Mouse (Mus musculus): Measurements from ENCODE around the gene Stat2.
"Not testable (repeated sequence)": the region's sequence is repeated elsewhere in the genome, so short reads cannot be mapped to it uniquely, and the experiment has no call there.

Stat2 gene

DNA sequence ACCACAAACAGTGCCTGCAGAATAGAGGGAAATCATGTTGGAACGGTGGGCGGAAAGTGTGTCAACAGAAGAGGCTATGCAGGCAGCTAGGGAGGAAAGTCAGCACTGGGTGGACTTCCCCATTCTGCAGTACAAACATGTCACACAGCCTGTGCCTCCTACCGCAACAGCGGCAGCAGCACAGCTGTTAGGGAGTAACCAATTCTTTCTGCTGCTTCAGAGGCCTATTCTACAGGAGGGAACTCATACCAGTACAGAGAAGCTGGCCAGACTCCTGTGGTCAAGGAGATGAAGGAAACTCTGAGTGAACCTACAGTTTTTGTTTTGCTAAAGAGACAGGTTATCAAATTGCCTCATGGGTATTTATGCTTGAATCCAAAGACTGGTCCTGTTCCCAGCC is 11.4 kb upstream of the Stat2 start:
- DNase-seq (ENCODE audit: low read depth) = peak; percentile 34

DNA sequence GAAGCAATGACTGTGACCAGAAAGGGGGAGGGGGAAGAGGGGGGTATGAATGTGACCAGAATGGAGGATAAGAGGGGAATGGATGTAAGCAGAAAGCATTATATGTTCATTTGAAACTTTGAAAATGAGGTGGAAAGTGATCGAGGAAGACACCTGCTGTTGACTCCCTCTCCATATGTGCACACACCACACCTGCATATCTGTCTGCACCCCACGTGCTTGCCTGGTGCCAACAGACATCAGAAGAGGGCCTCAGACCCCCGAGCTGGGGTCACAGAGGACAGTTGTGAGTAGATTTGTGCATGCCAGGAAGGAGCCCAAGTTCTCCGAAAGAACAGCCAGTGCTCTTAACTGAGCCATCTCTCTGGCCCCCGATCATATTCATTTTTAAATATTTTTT is 10.4 kb upstream of the Stat2 start:
- DNase-seq (ENCODE audit: low read depth) = no peak

DNA sequence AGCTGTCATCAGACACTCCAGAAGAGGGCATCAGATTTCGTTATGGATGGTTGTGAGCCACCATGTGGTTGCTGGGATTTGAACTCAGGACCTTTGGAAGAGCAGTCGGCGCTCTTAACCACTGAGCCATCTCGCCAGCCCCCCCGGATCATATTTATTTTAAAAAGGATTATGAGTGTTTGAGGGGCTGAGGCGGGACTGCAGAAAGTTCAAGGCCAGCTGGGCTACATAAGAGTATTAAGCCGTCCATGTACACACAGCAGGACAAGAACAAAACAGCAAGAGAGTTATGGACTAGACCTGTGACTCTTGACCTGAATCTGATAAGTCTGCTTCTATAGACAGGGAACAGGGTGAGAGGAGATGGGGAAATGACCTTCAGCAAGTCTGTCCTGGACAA is 10.0 kb upstream of the Stat2 start:
- DNase-seq (ENCODE audit: low read depth) = not testable (repeated sequence)

DNA sequence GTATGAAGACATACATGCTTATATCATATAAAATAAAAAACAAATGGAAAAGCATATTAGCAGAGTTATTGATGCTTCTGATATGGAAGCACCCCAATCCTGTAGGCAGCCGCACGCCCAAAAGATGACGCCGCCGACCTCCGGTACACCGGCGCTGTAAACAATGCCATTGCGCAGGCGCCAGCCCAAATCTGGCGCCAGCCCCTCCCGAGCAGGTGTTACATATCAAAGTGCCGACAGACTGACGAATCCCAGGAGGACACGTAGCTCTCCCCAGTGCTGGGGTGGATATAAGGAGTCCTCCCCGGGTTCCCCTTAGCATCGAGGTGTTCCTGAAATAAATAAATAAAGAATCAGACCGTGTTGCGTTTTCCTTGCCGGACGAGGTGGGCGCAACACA is 8.1 kb upstream of the Stat2 start:
- DNase-seq (ENCODE audit: low read depth) = no peak

DNA sequence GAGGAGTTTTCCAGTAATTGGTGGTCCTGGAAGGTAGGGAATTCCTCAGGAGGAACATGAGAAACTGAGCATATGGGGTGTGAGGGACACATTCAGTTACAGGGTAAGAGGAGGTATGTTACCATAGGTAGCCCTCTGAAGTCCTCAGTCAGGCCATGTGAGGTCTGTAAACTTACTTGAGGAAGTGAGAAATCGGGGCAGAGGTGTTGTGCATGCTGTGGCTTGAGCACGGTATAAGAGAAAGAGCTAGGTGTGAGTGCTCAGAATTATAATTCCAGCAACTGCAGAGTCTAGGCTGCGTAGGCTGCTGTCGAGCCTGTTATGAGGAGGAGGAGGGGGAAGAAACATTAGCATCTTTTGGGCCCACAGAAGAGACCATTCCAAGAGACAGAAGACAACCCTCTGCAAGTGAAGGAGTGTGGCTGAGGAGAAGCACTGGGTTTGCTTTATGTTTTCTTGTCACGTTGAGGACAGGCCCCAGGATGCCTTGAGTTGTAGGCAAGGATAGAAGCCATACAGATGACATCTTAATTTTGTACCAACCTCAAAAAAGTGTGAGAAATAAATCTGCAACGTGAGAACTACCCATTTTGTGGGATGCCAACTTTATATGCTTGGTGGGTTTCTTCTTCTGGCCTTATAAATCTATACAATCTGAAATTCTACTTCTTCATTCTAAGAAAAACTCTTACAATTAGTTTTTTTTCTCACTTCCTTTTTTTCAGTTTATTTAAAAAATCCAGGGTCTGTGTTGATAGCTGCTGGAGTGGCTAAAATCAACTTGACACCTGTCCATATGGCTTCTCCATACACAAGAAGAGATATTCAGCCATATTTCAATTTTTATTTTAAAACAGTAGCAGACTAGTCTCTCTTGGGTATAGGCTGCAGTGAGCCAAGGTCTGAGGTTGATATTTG is 6.7 kb upstream of the Stat2 start:
- no peak for DNase-seq (ENCODE audit: low read depth)

DNA sequence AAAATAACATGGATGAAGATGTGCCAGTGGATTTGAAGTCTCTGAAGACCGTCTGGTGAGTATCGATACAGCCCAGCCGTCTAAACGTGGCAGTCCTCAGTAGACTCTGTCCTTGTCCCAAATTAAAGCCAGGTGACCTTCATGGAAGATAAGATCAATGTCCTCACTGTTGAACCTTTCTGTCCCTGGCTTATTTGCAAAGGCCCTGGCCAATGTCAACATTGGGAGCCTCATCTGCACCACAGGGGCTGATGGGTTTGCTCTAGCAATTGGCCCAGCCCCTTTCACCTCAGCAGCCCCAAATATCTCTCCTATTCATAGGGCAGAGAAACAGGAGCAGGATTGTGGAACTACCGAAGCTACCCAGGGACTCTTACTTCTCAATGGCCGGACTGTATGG is 2.0 kb upstream of the Stat2 start, which contains the start of gene Apof:
Gene Apof, plus strand, starts transcription at position 301 of the 400 bp plus-strand sequence.
- DNase-seq (ENCODE audit: low read depth) = no peak

DNA sequence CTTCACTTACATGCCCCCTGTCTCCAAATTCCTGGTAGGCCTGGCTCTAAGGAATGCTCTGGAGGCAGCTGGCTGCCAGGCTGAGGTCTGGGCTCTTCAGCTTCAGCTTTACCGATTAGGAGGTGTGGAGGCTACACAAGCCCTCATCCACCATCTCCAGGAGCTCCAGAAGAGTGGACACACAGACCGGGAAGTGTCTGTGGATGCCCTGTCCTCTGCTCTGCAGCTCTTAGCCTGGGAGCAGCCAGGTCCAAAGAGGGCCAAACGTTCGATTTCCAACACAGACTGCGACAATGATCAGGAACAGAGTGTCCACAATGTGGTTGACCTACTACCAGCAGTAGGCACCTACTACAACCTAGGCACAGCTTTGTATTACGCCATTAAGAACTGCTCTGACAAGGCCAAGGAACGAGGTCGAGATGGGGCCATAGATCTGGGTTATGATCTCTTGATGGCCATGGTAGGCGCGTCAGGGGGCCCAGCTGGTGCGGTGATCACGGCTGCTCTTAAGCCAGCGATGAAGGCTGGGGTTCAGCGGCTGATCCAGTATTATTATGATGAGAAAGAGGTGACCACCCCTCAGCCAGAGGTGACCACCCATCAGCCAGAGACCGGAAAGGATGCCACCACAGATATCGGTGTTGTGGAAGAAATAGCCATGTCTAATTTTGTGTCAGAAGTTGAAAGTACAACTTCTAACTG is 1.0 kb upstream of the Stat2 start:
- no peak for DNase-seq (ENCODE audit: low read depth)

DNA sequence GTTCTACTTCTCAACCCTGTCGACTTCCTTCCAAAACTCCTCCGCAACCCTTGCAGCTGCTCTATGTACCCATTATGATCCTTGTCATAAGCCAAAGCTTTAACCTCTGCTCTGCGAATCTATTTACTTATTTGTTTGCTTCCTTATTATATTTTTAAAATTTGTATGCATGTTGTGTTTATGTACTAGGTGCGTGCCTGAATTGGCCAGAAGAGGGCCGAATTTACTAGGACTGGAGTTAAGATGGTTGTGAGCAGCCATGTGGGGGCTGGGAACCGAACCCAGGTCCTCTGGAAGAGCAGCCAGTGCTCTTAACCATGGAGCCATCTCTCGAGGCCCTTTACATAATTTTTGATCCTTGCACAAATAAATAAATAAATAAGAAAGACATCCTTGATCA is 507 bp downstream of the Stat2 start:
- peak; percentile 12 for DNase-seq (ENCODE audit: low read depth)

DNA sequence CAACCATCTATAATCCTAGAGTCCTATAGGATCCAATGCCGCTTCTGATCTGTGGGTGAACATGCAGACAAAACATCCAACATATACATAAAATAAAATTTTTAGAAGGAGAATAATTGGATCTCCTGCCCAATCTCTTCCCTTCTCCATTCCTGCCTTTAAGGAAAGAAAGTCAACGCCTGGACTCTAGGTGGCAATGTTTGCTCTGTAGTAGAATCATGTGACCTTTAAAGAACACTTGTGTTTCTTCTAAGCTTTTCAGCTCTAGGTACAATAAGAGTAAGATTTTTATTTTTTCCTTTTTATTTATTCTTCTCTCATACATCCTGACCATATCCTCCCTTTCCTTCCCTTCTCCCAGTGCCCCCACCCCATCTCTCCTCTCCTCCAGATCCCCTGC is 1.5 kb downstream of the Stat2 start:
- DNase-seq (ENCODE audit: low read depth) = no peak

DNA sequence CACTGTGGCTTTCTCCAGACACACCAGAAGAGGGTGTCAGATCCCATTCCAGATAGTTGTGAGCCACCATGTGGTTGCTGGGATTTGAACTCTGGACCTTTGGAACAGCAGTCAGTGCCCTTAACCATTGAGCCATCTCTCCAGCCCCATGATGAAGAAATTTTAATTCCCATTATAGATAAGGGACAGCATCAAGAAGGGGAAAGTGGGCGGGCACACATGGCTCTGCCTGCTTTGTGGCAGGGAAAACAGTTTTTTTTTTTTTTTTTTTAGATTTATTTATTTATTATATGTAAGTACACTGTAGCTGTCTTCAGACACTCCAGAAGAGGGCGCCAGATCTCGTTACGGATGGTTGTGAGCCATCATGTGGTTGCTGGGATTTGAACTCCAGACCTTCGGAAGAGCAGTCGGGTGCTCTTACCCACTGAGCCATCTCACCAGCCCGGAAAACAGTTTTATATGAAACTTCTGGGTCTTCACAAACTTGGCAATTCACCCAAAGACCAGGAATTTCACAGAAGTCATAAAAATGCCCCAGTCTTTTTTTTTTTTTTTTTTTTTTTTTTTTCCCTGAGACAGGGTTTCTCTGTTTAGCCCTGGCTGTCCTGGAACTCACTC is 2.6 kb downstream of the Stat2 start:
- DNase-seq (ENCODE audit: low read depth) = not testable (repeated sequence)

DNA sequence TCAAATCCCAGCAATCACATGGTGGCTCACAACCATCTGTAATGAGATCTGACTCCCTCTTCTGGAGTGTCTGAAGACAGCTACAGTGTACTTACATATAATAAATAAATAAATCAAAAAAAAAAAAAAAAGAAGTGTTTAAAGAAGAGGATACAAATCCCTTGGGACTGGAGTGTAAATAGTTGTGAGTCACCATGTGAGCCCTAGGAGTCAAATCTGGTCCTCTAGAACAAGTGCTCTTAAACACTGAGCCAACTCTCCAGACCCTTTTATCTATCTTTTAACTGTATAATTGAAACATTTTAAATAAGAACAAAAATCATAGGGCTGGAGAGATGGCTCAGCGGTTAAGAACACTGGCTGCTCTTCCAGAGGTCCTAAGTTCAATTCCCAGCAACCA is 5.0 kb downstream of the Stat2 start:
- not testable (repeated sequence) for DNase-seq (ENCODE audit: low read depth)

DNA sequence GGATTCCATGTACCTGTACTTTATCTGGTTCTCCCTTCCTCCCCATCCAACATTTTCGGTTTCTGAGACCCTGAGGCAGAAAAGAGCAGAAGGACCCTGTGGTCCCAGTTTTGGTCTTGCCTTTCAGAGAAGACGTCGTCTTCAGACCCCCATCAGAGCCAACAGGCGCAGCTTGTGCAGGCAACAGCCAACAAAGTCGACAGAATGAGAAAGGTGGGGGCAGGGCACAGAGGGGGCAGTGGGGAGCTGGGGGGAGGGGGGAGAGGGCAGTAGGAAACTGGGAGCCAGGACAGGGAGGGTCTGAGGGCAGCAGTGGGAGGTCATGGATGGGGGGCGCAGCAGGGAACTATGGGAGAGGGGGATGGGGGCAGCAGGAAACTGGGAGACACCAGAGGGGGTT is 7.8 kb downstream of the Stat2 start:
- no peak for DNase-seq (ENCODE audit: low read depth)

DNA sequence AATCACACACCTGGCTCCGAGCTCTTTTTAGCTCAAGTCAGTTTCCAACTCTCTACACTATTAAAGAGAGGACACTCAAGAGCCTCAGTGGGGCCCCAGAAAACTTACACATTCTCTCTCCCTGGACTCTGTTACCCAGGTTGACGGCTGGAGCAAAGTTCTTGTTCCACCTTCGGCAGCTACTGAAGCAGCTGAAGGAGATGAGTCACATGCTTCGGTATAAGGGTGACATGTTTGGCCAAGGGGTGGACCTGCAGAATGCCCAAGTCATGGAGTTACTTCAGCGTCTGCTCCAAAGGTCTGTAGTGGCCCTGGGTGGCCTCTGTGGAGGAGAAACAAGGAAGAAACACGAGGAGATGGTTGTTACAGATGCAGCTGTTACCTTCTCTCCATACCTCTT is 10.6 kb downstream of the Stat2 start:
- DNase-seq (ENCODE audit: low read depth) = no peak

DNA sequence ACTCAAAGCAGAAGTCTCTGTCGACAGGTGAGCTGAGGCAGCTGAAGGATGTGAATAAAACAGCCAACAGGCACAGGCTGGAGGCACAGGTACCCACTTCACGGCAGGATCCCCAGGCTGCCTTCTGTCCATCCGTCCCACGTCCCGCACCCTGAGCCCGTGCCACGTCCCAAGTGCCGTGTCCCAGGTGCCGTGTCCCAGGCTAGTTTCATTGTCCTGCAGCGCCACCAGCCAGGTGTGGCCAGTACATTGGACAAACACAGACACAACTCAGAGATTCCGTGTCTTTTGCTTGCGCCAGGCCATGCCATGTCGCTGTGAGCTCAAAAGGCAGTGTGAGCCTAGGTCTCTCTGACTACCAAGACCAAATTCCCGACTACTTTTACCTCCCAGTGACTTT is 11.3 kb downstream of the Stat2 start:
- DNase-seq (ENCODE audit: low read depth) = no peak

DNA sequence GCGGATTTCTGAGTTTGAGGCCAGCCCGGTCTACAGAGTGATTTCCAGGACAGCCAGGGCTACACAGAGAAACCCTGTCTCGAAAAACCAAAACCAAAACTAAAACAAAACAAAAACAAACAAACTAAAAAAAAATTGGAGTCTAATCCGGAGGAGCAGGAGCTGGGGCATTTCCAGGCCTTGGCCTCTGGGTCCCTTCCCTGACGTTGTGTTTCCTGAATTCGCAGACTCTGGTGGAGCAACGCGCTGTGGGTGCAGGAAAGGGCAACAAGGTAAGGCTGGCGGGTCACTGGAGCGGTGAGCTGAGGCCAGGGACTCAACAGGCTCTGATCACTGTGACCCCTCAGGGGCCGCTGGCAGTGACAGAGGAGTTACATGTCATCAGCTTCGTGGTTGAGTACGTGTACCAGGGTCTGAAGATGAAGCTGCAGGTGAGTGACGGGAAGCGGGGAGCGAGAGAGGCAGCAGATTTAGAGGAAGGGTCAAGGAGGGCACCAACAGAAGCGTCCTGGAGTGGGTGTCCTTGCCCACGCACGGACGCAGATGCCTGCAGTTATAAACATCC is 12.6 kb downstream of the Stat2 start:
- no peak for DNase-seq (ENCODE audit: low read depth)

DNA sequence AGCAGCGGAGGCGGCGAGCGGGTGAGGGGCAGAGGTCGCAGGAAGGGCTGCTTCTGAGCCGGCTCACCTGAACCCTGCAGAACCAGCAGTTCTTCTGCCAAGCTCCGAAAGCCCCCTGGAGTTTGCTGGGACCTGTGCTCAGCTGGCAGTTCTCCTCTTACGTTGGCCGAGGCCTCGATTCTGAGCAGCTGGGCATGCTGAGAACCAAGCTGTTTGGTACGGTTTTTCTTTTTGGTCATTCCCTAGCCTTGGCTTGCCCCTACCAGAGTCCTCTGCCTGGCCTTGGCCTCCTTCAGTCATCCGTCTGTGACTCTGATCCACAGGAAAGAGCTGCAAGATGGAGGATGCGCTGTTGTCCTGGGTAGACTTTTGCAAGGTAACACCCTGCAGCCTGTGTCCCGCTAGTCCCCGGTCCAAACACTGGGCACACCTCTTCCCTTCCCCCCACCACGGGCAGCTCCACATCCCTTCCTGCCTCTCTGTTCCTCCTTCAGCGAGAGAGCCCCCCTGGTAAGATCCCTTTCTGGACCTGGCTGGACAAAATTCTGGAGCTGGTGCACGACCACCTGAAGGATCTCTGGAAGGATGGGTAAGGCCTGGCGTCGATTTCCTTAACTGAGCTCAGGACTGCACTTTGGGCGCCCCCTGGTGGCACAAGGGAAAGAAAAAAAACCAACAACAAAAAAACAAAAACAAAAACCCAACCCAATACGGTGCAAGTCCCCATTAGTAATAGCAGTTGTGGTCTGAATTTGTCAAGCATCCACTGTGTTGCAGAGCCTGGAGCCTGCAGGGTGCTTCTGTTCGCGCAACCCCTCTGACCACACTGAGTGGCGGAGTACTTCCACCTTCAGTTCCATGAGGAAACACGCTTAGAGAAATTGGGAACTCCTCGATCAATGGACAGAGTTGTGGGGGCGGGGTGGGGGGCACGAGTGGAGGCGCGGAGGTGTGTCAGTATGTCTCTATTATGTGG is 13.5 kb downstream of the Stat2 start:
- DNase-seq (ENCODE audit: low read depth) = peak; percentile 64

DNA sequence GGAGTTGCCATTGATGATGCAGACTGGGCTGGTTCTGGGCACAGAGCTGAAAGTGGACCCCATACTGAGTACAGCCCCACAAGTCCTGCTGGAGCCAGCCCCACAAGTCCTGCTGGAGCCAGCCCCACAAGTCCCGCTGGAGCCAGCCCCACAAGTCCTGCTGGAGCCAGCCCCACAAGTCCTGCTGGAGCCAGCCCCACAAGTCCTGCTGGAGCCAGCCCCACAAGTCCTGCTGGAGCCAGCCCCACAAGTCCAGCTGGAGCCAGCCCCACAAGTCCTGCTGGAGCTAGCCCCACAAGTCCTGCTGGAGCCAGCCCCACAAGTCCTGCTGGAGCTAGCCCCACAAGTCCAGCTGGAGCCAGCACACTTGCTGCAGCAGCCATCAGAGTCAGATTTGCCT is 20.2 kb downstream of the Stat2 start:
- not testable (repeated sequence) for DNase-seq (ENCODE audit: low read depth)

DNA sequence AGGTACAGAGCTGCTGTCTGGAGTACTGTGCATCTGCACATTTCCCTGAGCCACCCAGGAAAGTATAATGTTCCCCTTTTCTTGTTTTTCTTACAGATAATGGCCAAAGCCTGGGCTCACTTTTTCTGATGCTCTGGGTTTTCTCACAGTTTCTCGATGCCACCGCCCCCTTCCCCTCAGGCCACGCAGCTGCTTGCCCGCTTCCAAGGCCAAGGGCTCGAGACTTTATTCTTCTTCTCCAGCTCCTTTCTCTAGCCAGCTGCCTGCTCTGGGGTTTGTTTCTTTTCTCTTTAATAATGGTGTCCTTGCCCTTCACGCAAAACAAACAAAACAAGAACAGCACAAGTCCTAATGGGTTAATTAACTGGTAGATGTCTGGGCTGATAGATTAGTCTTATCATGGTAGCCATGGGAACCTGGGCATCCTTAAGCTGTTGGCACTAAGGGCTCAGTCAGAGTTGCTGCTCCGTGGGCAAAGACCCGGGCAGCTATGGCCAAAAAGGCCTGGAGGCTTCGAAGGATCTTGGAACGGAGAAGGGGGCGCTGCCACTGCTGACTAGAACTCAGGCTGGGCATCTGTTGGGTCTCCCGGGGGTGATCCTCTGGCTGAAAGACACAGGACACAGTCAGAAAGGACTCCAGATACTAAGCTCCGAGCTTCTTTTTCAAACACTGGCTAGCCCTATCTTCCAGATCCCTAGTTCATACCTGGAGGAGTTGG is 26.2 kb downstream of the Stat2 start:
- no peak for DNase-seq (ENCODE audit: low read depth)

DNA sequence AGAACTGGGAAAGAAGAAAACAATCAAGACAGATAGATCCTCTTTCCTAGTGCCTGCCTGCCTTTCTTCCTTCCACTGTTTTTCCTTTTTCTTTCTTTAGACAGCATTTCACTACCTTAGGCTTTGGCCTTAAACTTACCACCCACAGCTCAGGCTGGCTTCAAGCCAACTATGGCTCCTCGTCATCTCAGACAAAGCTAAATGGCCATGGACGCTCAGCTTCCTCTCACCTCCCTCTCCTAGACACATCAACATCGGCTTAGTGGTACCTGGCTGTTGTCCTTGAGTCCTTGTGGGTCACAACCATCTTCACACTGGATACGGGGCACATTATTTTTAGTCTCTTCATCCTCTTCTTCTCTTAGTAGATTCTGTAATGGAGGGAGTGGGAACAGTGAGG is 26.9 kb downstream of the Stat2 start:
- DNase-seq (ENCODE audit: low read depth) = no peak

DNA sequence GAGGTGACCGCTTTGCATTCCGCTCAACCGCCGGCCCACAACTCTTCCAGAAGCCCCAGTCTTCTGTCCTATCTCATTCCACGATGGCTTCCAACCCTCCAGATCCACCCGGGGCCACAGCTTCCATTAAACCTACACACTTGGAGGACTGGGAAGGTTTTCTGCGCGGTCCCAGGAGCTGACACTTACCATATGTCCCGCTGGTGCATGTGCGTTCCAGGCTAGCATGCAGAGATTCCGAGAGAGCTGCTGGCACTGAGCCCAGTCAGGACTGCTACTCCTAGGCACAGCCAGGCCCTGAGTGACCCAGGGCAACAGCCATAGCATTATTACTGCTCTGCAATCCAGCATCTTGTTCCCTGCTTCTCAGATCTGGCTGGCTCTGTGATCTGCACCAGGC is 27.3 kb downstream of the Stat2 start:
- no peak for DNase-seq (ENCODE audit: low read depth)

DNA sequence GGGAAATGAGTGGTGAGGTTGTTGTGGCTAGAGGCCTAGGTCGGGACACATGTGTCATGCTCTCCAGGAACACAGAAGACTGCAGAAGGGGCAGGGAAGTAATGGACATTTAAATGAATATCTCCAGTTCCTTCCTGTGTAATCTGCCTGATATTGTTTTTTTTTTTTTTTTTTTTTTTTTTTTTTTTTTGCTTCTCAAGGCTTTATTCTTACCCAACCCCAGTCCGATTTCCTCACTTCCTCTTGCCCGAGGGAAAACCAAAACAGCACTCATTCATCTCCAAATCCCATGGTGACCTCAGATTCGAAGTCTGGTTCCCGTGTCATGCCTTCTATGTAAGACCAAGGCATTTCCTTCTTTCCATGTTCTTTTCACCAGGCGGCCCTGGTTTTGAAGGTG is 27.9 kb downstream of the Stat2 start:
- no peak for DNase-seq (ENCODE audit: low read depth)

All from c-Kit-positive CD71-negative TER-119-negative erythroid progenitor cells, embryonic 14.5 days (primary cell).